Mouse (Mus musculus) cortical plate, adult 2 months (tissue): ENCODE results near the gene Sirt6.

Experiments used
- CTCF ChIP-seq: fragments of 200-500 bp; IDR thresholded peaks from 2 replicates; pipeline ENCODE4 v1.5.1; 2011; ENCODE audit warnings: mild to moderate bottlenecking, control low read depth, low read length; ENCODE audit not compliant: insufficient read depth; ENCODE audit errors: extremely low read depth
- POLR2A ChIP-seq: fragments of 200-500 bp; IDR thresholded peaks from 2 replicates; pipeline ENCODE4 v1.6.1; 2011; ENCODE audit warnings: mild to moderate bottlenecking, low read length, control low read depth; ENCODE audit not compliant: insufficient read depth; ENCODE audit errors: extremely low read depth

GRCm38 (mm10) chr10:81593935-81594334 is 33.7 kb downstream of the Sirt6 start:
- TF ChIP-seq POLR2A (no peak), CTCF (no peak)
